Mouse (Mus musculus) neural tube, embryonic 11.5 days (tissue): ENCODE measurements around the gene Micu2. TPM values are rescaled to one million over a fixed set of nuclear protein-coding genes. Genes with fewer than 3 reads are reported as not detected.
"Not testable (repeated sequence)": the region's sequence is repeated elsewhere in the genome, so short reads cannot be mapped to it uniquely, and the experiment has no call there.

Experiments
- ATAC-seq: fragments of 200-750 bp; cut with Nextera tagmentation; 2 replicates; pipeline ENCODE4 v1.8.0; 2017; ENCODE audit warnings: moderate number of reproducible peaks, mild to moderate bottlenecking, moderate TSS enrichment, moderate library complexity; ENCODE audit not compliant: insufficient read depth, low FRiP score, low TSS enrichment
- DNase-seq: peaks from one replicate; pipeline ENCODE4 v3.0.0-alpha.2; 2015; ENCODE audit warnings: low spot score
- H3K27ac ChIP-seq: fragments of 300-500 bp; sonication (generic); 2 replicates; pipeline ENCODE4 v1.5.1; 2014; ENCODE audit warnings: low read depth, mild to moderate bottlenecking, low read length
- H3K27me3 ChIP-seq: fragments of 300-500 bp; sonication (generic); 2 replicates; pipeline ENCODE4 v1.6.1; 2014; ENCODE audit warnings: mild to moderate bottlenecking, low read length, mixed read lengths; ENCODE audit not compliant: control insufficient read depth, insufficient read depth
- H3K36me3 ChIP-seq: fragments of 300-500 bp; sonication (generic); 2 replicates; pipeline ENCODE4 v1.6.1; 2014; ENCODE audit warnings: mild to moderate bottlenecking, low read length, moderate library complexity, mixed read lengths; ENCODE audit not compliant: control insufficient read depth, insufficient read depth
- H3K4me1 ChIP-seq: fragments of 300-500 bp; sonication (generic); 2 replicates; pipeline ENCODE4 v1.6.1; 2014; ENCODE audit warnings: low read length, mixed read lengths; ENCODE audit not compliant: control insufficient read depth, insufficient read depth
- H3K4me2 ChIP-seq: fragments of 300-500 bp; sonication (generic); 2 replicates; pipeline ENCODE4 v1.6.1; 2014; ENCODE audit warnings: low read depth, mild to moderate bottlenecking, moderate library complexity
- H3K4me3 ChIP-seq: fragments of 300-500 bp; sonication (generic); 2 replicates; pipeline ENCODE4 v1.5.1; 2014; ENCODE audit warnings: low read depth, low read length
- H3K9ac ChIP-seq: fragments of 300-500 bp; sonication (generic); 2 replicates; pipeline ENCODE4 v1.6.1; 2014; ENCODE audit warnings: mild to moderate bottlenecking, low read length
- H3K9me3 ChIP-seq: fragments of 300-500 bp; sonication (generic); 2 replicates; pipeline ENCODE4 v1.6.1; 2016; ENCODE audit warnings: low read length; ENCODE audit not compliant: control insufficient read depth
- WGBS: fragments of 180-500 bp; shearing (Covaris S2); extraction: QIAGEN DNeasy Blood & Tissue Kit; methylation state at CpG from one replicate; pipeline ENCODE4 v1.1.7; 2014; 5-methylcytosine and 5-hydroxymethylcytosine counted together
- polyA plus RNA-seq: library from polyadenylated mRNA; unstranded; fragments of >200 nt; fragmentation: Nextera tagmentation; extraction: Ambion mirVana; gene quantifications from 2 replicates; pipeline ENCODE4 v1.2.1, GENCODE M21; 2014

Gene Micu2
- polyA plus RNA-seq, 1 experiment from 2014 or later, result 59.9 TPM

GRCm38 (mm10) chr14:57911787-57912186 is 87.3 kb downstream of the Micu2 start:
- not testable (repeated sequence) for H3K4me3 ChIP-seq, H3K9me3 ChIP-seq, ATAC-seq, H3K36me3 ChIP-seq, H3K4me1 ChIP-seq, DNase-seq, H3K27me3 ChIP-seq, H3K4me2 ChIP-seq, H3K27ac ChIP-seq, H3K9ac ChIP-seq

DNA sequence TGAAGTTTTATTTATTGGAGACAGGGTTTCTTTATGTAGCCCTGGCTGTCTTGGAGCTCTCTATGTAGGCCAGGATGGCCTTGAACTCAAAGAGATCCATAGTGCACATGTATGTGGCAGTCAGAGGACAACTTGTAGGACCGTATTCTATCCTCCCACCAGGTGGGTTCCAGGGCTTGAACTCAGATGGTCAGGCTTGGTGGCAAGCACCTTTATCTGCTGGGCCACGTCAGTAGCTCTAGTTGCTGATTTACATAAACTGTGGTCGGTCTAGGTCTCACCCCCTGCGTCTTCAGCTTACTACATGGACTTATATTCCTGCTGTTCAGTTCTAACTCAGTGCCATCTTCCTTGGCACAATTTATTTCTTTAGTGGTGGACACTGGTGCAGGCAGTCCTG is 87.7 kb downstream of the Micu2 start:
- Histone ChIP-seq H3K4me2 (no peak overlapping the region), H3K36me3 (no peaks in the 10 kb centered on the region), H3K9ac (no peak overlapping the region), H3K9me3 (no peaks in the 10 kb centered on the region), H3K27ac (no peak overlapping the region), H3K4me1 (no peaks in the 10 kb centered on the region), H3K27me3 (no peaks in the 10 kb centered on the region), H3K4me3 (no peak overlapping the region)
- 86% methylated on average over 4 of the region's 4 CpGs for WGBS
- no peak for ATAC-seq
- no peak for DNase-seq

GRCm38 (mm10) chr14:57910501-57911068 is 88.5 kb downstream of the Micu2 start:
- DNase-seq (peak; percentile 84), ATAC-seq (peak; percentile 85)
- peak overlapping the region; percentile 38 for H3K4me2 ChIP-seq
- H3K27me3 ChIP-seq, result no peaks in the 10 kb centered on the region
- H3K4me3 ChIP-seq, result peak overlapping the region; percentile 21; the same call in 1 of the 2 replicates
- H3K9me3 ChIP-seq, result no peaks in the 10 kb centered on the region
- peak overlapping the region; percentile 52; the same call in 1 of the 2 replicates for H3K9ac ChIP-seq
- no peaks in the 10 kb centered on the region for H3K4me1 ChIP-seq
- no peaks in the 10 kb centered on the region for H3K36me3 ChIP-seq
- H3K27ac ChIP-seq, result no peak overlapping the region
- WGBS, result 22% methylated on average over 26 of the region's 26 CpGs

DNA sequence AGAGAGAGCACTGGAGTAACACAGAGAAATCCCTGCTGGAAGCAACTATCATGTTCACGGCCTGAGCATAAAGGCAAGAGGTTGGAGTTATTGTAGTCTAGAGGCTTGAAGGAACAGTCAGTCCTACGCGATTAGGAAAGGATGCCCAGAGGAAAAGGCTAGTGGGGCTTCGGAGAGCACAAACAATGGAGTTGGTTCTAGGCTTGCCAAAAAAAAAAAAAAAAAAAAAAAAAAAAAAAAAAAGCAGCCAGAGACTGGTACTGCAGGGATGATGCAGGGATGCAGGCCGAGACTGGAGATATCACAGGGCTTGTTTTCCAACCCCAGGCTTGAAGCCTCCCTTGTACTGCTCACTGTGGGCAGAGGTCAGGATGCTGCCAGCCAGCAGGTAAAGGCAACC is 89.8 kb downstream of the Micu2 start:
- Histone ChIP-seq H3K4me1 (no peaks in the 10 kb centered on the region), H3K36me3 (no peaks in the 10 kb centered on the region), H3K27ac (no peak overlapping the region), H3K4me2 (no peak overlapping the region), H3K9me3 (no peaks in the 10 kb centered on the region), H3K9ac (no peak overlapping the region), H3K4me3 (no peak overlapping the region), H3K27me3 (no peaks in the 10 kb centered on the region)
- 82% methylated on average over 5 of the region's 5 CpGs for WGBS
- ATAC-seq, result no peak
- DNase-seq, result no peak

GRCm38 (mm10) chr14:57908431-57908830 is 90.6 kb downstream of the Micu2 start:
- H3K4me1 ChIP-seq, result no peaks in the 10 kb centered on the region
- no peak for DNase-seq
- 70% methylated on average over 2 of the region's 2 CpGs for WGBS
- H3K27me3 ChIP-seq, result no peaks in the 10 kb centered on the region
- no peak for ATAC-seq
- no peak overlapping the region for H3K4me2 ChIP-seq
- H3K27ac ChIP-seq, result no peak overlapping the region
- H3K4me3 ChIP-seq, result no peak overlapping the region
- H3K9me3 ChIP-seq, result no peaks in the 10 kb centered on the region
- H3K36me3 ChIP-seq, result no peaks in the 10 kb centered on the region
- no peak overlapping the region for H3K9ac ChIP-seq

DNA sequence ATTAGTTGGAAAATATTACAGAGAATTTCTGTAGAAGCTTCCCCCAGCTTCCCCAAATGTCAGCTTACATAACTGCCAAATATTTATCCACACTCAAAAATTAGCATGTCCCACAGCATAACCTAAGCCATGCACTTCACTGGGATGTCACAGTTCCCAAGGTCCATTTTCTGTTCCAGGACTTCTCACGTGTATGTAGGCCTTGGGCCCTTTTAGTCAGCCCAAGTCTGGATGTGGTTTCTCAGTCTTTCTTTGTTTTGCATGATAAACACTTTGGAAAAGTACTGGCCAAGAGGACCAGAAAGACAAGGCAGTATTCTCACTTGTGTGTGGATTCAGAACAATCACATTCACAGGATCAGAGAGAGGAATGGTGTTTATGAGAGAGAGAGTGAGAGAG is 97.1 kb downstream of the Micu2 start:
- Histone ChIP-seq H3K4me3 (no peak overlapping the region), H3K36me3 (no peaks in the 10 kb centered on the region), H3K9ac (no peak overlapping the region), H3K4me1 (no peaks in the 10 kb centered on the region), H3K9me3 (no peaks in the 10 kb centered on the region), H3K27ac (no peak overlapping the region), H3K27me3 (no peaks in the 10 kb centered on the region), H3K4me2 (no peak overlapping the region)
- DNase-seq, result no peak
- WGBS, result 87% methylated on average over 1 of the region's 1 CpGs
- ATAC-seq, result no peak

DNA sequence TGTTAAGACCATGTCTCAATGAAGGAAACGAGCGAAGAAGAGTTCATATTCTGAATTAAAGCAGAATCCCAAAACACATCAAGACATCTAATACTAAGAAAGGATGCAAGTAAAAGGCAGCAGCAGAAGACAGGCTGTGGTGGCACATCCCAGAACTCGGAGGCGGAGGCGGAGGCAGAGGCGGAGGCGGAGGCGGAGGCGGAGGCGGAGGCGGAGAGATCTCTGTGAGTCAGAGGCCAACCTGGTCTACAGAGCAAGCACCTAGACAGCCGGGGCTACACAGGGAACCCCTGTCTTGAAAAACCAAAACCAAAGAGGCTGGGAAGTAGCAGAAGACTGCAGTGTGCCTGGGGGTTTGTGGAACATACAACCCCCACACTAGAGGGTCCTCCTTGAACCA is 102.2 kb downstream of the Micu2 start:
- no peak overlapping the region for H3K27ac ChIP-seq
- H3K4me2 ChIP-seq, result no peak overlapping the region
- H3K9me3 ChIP-seq, result no peaks in the 10 kb centered on the region
- no peaks in the 10 kb centered on the region for H3K36me3 ChIP-seq
- WGBS, result 96% methylated on average over 12 of the region's 12 CpGs
- no peaks in the 10 kb centered on the region for H3K27me3 ChIP-seq
- ATAC-seq, result no peak
- no peaks in the 10 kb centered on the region for H3K4me1 ChIP-seq
- H3K4me3 ChIP-seq, result no peak overlapping the region
- no peak for DNase-seq
- H3K9ac ChIP-seq, result no peak overlapping the region

GRCm38 (mm10) chr14:57896088-57896871 is 102.8 kb downstream of the Micu2 start:
- DNase-seq, H3K27ac ChIP-seq, H3K27me3 ChIP-seq, ATAC-seq, H3K9ac ChIP-seq, H3K4me2 ChIP-seq, H3K36me3 ChIP-seq, H3K4me1 ChIP-seq, H3K4me3 ChIP-seq, H3K9me3 ChIP-seq: not testable (repeated sequence)
- WGBS, result 75% methylated on average over 8 of the region's 8 CpGs

- H3K4me2 ChIP-seq, result no peak overlapping the region
- H3K36me3 ChIP-seq, result no peaks in the 10 kb centered on the region
- no peaks in the 10 kb centered on the region for H3K4me1 ChIP-seq
- WGBS, result 93% methylated on average over 2 of the region's 2 CpGs
- no peak overlapping the region for H3K4me3 ChIP-seq
- DNase-seq (no peak), ATAC-seq (no peak)
- no peaks in the 10 kb centered on the region for H3K27me3 ChIP-seq
- H3K9ac ChIP-seq, result no peak overlapping the region
- no peak overlapping the region for H3K27ac ChIP-seq
- H3K9me3 ChIP-seq, result no peaks in the 10 kb centered on the region
Observed at GRCm38 (mm10) chr14:57894346-57894745, 104.7 kb downstream of the Micu2 start.
